Mouse (Mus musculus) heart, embryonic 14.5 days (tissue): Measurements from ENCODE around the gene Exosc7. TPM values are rescaled to one million over a fixed set of nuclear protein-coding genes. Genes with fewer than 3 reads are reported as not detected.

ENCODE experiments used
- ATAC-seq: fragments of 200-750 bp; cut with Nextera tagmentation; 2 replicates; pipeline ENCODE4 v1.8.0; 2017; ENCODE audit warnings: low read depth, moderate TSS enrichment; ENCODE audit not compliant: insufficient number of reproducible peaks, insufficient read depth, low FRiP score
- H3K27ac ChIP-seq, 2 experiments: fragments of 200-500 bp in 1 of 2; fragments of 300-500 bp in 1 of 2; sonication (generic) in 1 of 2; replicated peaks in 1 of 2; 2 replicates each; pipeline ENCODE4 v1.5.1; 2012 to 2014; ENCODE audit warnings: low read depth in 2 of 2, low read length in 2 of 2, control low read depth in 1 of 2, mild to moderate bottlenecking in 1 of 2, mixed read lengths in 1 of 2; ENCODE audit not compliant: control insufficient read depth in 1 of 2, insufficient read depth in 1 of 2
- H3K27me3 ChIP-seq: fragments of 300-500 bp; sonication (generic); 2 replicates; pipeline ENCODE4 v1.6.1; 2014; ENCODE audit warnings: mild to moderate bottlenecking, low read length, control low read depth; ENCODE audit not compliant: control insufficient read depth, insufficient read depth
- H3K36me3 ChIP-seq: fragments of 300-500 bp; sonication (generic); 2 replicates; pipeline ENCODE4 v1.6.1; 2014; ENCODE audit warnings: mild to moderate bottlenecking, control low read depth, low read length, mixed read lengths; ENCODE audit not compliant: control insufficient read depth, insufficient read depth
- H3K4me1 ChIP-seq, 2 experiments: fragments of 200-500 bp in 1 of 2; fragments of 300-500 bp in 1 of 2; sonication (generic) in 1 of 2; 2 replicates each; pipeline ENCODE4 v1.6.1; 2012 to 2014; ENCODE audit warnings: low read length in 2 of 2, control low read depth in 1 of 2, mixed read lengths in 1 of 2; ENCODE audit not compliant: control insufficient read depth in 2 of 2, insufficient read depth in 2 of 2
- H3K4me2 ChIP-seq: fragments of 300-500 bp; sonication (generic); 2 replicates; pipeline ENCODE4 v1.6.1; 2014; ENCODE audit warnings: mild to moderate bottlenecking, low read length
- H3K4me3 ChIP-seq, 2 experiments: fragments of 200-500 bp in 1 of 2; fragments of 300-500 bp in 1 of 2; sonication (generic) in 1 of 2; 2 replicates each; pipeline ENCODE4 v1.5.1; 2012 to 2014; ENCODE audit warnings: low read length in 2 of 2, mild to moderate bottlenecking in 2 of 2, control low read depth in 1 of 2, low read depth in 1 of 2, moderate library complexity in 1 of 2; ENCODE audit not compliant: control insufficient read depth in 1 of 2, insufficient read depth in 1 of 2
- H3K9ac ChIP-seq: fragments of 300-500 bp; sonication (generic); 2 replicates; pipeline ENCODE4 v1.6.1; 2014; ENCODE audit warnings: mild to moderate bottlenecking, low read length
- H3K9me3 ChIP-seq: fragments of 300-500 bp; sonication (generic); 2 replicates; pipeline ENCODE4 v1.6.1; 2016; ENCODE audit warnings: low read length, control low read depth; ENCODE audit not compliant: control insufficient read depth
- WGBS: fragments of 180-500 bp; shearing (Covaris S2); extraction: QIAGEN DNeasy Blood & Tissue Kit; methylation state at CpG from one replicate; pipeline ENCODE4 v1.1.7; 2014; 5-methylcytosine and 5-hydroxymethylcytosine counted together
- polyA plus RNA-seq: library from polyadenylated mRNA; unstranded; fragments of >200 nt; fragmentation: Nextera tagmentation; extraction: Ambion mirVana; gene quantifications from 2 replicates; pipeline ENCODE4 v1.2.1, GENCODE M21; 2014

Exosc7 gene
- polyA plus RNA-seq, 1 experiment from 2014 or later, result 72.9 TPM

- WGBS, result 92% methylated on average over 1 of the region's 1 CpGs
Observed at GRCm38 (mm10) chr9:123115566-123115965, 2.6 kb downstream of the Exosc7 start.

GRCm38 (mm10) chr9:123123017-123123416 lies 10.0 kb downstream of the Exosc7 start:
- WGBS, result 80% methylated on average over 3 of the region's 3 CpGs
- H3K27me3 ChIP-seq, result no peaks in the 10 kb centered on the region
- no peak overlapping the region for H3K27ac ChIP-seq
- no peak for ATAC-seq
- 0 out of 4 replicates have a peak, but pooled peaks cover 0 to 4% of the 10 kb centered on the region in 2 experiments for H3K4me1 ChIP-seq
- H3K9ac ChIP-seq, result no peak overlapping the region
- H3K4me3 ChIP-seq, result no peak overlapping the region
- H3K36me3 ChIP-seq, result peaks cover 83% of the 10 kb centered on the region
- no peaks in the 10 kb centered on the region for H3K9me3 ChIP-seq
- H3K4me2 ChIP-seq, result no peak overlapping the region

More at GRCm38 (mm10) chr9:123115566-123115965, 2.6 kb downstream of the Exosc7 start:
- ATAC-seq, result no peak
- Histone ChIP-seq H3K9ac (no peak overlapping the region), H3K27me3 (no peaks in the 10 kb centered on the region), H3K4me2 (no peak overlapping the region), H3K36me3 (peaks cover 44% of the 10 kb centered on the region), H3K4me3 (no peak overlapping the region), H3K27ac (no peak overlapping the region), H3K9me3 (no peaks in the 10 kb centered on the region), H3K4me1 (peaks cover 0 to 19% of the 10 kb centered on the region in 2 experiments; a peak in 3 of 4 replicates)

- no peak for ATAC-seq
- 82% methylated on average over 6 of the region's 6 CpGs for WGBS
- Histone ChIP-seq H3K4me2 (no peak overlapping the region), H3K27me3 (no peaks in the 10 kb centered on the region), H3K4me3 (no peak overlapping the region), H3K4me1 (0 out of 4 replicates have a peak, but pooled peaks cover 0 to 4% of the 10 kb centered on the region in 2 experiments), H3K27ac (no peak overlapping the region), H3K36me3 (peaks cover 84% of the 10 kb centered on the region), H3K9me3 (no peaks in the 10 kb centered on the region), H3K9ac (no peak overlapping the region)
Observed at GRCm38 (mm10) chr9:123123571-123124412, 10.8 kb downstream of the Exosc7 start.

GRCm38 (mm10) chr9:123124413-123124981 lies 11.5 kb downstream of the Exosc7 start:
- no peak overlapping the region for H3K9ac ChIP-seq
- H3K4me3 ChIP-seq, result no peak overlapping the region
- 81% methylated on average over 2 of the region's 2 CpGs for WGBS
- H3K9me3 ChIP-seq, result no peaks in the 10 kb centered on the region
- no peak for ATAC-seq
- no peaks in the 10 kb centered on the region for H3K27me3 ChIP-seq
- no peak overlapping the region for H3K27ac ChIP-seq
- 0 out of 4 replicates have a peak, but pooled peaks cover 0 to 4% of the 10 kb centered on the region in 2 experiments for H3K4me1 ChIP-seq
- no peak overlapping the region for H3K4me2 ChIP-seq
- peaks cover 84% of the 10 kb centered on the region for H3K36me3 ChIP-seq

- Histone ChIP-seq H3K27me3 (no peaks in the 10 kb centered on the region), H3K27ac (no peak overlapping the region), H3K9ac (no peak overlapping the region), H3K36me3 (peaks cover 80% of the 10 kb centered on the region), H3K9me3 (no peaks in the 10 kb centered on the region), H3K4me3 (no peak overlapping the region), H3K4me2 (no peak overlapping the region), H3K4me1 (no peaks in the 10 kb centered on the region)
- 91% methylated on average over 6 of the region's 6 CpGs for WGBS
- no peak for ATAC-seq
Observed at GRCm38 (mm10) chr9:123127663-123128062, 14.6 kb downstream of the Exosc7 start.

GRCm38 (mm10) chr9:123132994-123133393 lies 20.0 kb downstream of the Exosc7 start:
- no peaks in the 10 kb centered on the region for H3K4me1 ChIP-seq
- 93% methylated on average over 3 of the region's 3 CpGs for WGBS
- H3K9me3 ChIP-seq, result no peaks in the 10 kb centered on the region
- no peak overlapping the region for H3K9ac ChIP-seq
- no peak overlapping the region for H3K27ac ChIP-seq
- no peaks in the 10 kb centered on the region for H3K27me3 ChIP-seq
- no peak overlapping the region for H3K4me3 ChIP-seq
- H3K36me3 ChIP-seq, result peaks cover 95% of the 10 kb centered on the region
- H3K4me2 ChIP-seq, result no peak overlapping the region
- ATAC-seq, result no peak

- H3K36me3 ChIP-seq, result peaks cover 76% of the 10 kb centered on the region
- ATAC-seq, result no peak
Observed at GRCm38 (mm10) chr9:123136953-123137682, 24.1 kb downstream of the Exosc7 start.

More at GRCm38 (mm10) chr9:123136953-123137682, 24.1 kb downstream of the Exosc7 start:
- Histone ChIP-seq H3K4me2 (no peak overlapping the region), H3K4me3 (no peak overlapping the region), H3K9ac (no peak overlapping the region), H3K4me1 (peaks cover 0 to 9% of the 10 kb centered on the region in 2 experiments; a peak in 1 of 4 replicates), H3K27me3 (no peaks in the 10 kb centered on the region), H3K27ac (no peak overlapping the region), H3K9me3 (no peaks in the 10 kb centered on the region)
- 70% methylated on average over 7 of the region's 7 CpGs for WGBS
